Mouse (Mus musculus) Muller cell, postnatal 12 days (primary cell): ENCODE data around the gene Rnf4.

Source experiments
- DNase-seq: peaks from one replicate; pipeline ENCODE4 v3.0.0-alpha.2; 2015; ENCODE audit errors: inconsistent ontology term

Gene Rnf4

GRCm38 (mm10) chr5:34336097-34336774 lies at the start of gene Rnf4:
TSS of gene Rnf4 (plus strand) at chr5:34336289.
- DNase-seq, result peak; percentile 99

GRCm38 (mm10) chr5:34286516-34286915 lies 49.6 kb upstream of the Rnf4 start:
- DNase-seq, result no peak

- DNase-seq, result peak; percentile 56
These were observed 48.9 kb upstream of the Rnf4 start for GRCm38 (mm10) chr5:34287001-34287837.

- no peak for DNase-seq
These were observed 48.3 kb upstream of the Rnf4 start for GRCm38 (mm10) chr5:34287838-34288145.

- DNase-seq, result peak; percentile 98
These were observed 47.9 kb upstream of the Rnf4 start, which contains the start of the genes Zfyve28 and Cfap99 for GRCm38 (mm10) chr5:34288154-34288716. TSS of gene Zfyve28 (minus strand) at chr5:34288449. TSS of gene Cfap99 (plus strand) at chr5:34288600.

GRCm38 (mm10) chr5:34289286-34289685 lies 46.8 kb upstream of the Rnf4 start:
- no peak for DNase-seq

- DNase-seq, result no peak
These were observed 42.7 kb upstream of the Rnf4 start for GRCm38 (mm10) chr5:34293363-34293762.

- peak; percentile 95 for DNase-seq
These were observed 41.4 kb upstream of the Rnf4 start for GRCm38 (mm10) chr5:34294696-34295095.

GRCm38 (mm10) chr5:34295141-34295540 lies 40.9 kb upstream of the Rnf4 start:
- DNase-seq, result peak; percentile 89

GRCm38 (mm10) chr5:34298061-34298460 lies 38.0 kb upstream of the Rnf4 start:
- DNase-seq, result no peak

- no peak for DNase-seq
These were observed 37.1 kb upstream of the Rnf4 start for GRCm38 (mm10) chr5:34298937-34299535.

GRCm38 (mm10) chr5:34302377-34302776 lies 33.7 kb upstream of the Rnf4 start:
- no peak for DNase-seq

GRCm38 (mm10) chr5:34309016-34309415 lies 27.1 kb upstream of the Rnf4 start:
- no peak for DNase-seq

- DNase-seq, result peak; percentile 27
These were observed 16.5 kb upstream of the Rnf4 start for GRCm38 (mm10) chr5:34319491-34320034.

GRCm38 (mm10) chr5:34321236-34321635 lies 14.9 kb upstream of the Rnf4 start:
- no peak for DNase-seq

- DNase-seq, result no peak
These were observed 10.8 kb upstream of the Rnf4 start for GRCm38 (mm10) chr5:34325286-34325685.

- DNase-seq, result peak; percentile 98
These were observed 9.8 kb upstream of the Rnf4 start for GRCm38 (mm10) chr5:34326249-34326691.

- DNase-seq, result peak; percentile 64
These were observed 9.1 kb upstream of the Rnf4 start for GRCm38 (mm10) chr5:34326875-34327576.

- DNase-seq, result no peak
These were observed 6.0 kb upstream of the Rnf4 start for GRCm38 (mm10) chr5:34330136-34330535.

GRCm38 (mm10) chr5:34334081-34334480 lies 2.0 kb upstream of the Rnf4 start:
- no peak for DNase-seq

GRCm38 (mm10) chr5:34335539-34336096 lies 471 bp upstream of the Rnf4 start:
- DNase-seq, result no peak
